Mouse (Mus musculus): ENCODE data around the gene Pde10a.
A peak's percentile ranks its signal among the peaks of the same experiment; 100 is the strongest.

Pde10a gene

GRCm38 (mm10) chr17:8581579-8581978 lies 56.4 kb downstream of the Pde10a start:
- no peak for DNase-seq (ENCODE audit: low spot score)

- DNase-seq (ENCODE audit: low spot score) = peak; percentile 42
Observed at GRCm38 (mm10) chr17:8592427-8593277, 67.5 kb downstream of the Pde10a start.

GRCm38 (mm10) chr17:8597790-8598189 lies 72.6 kb downstream of the Pde10a start:
- DNase-seq (ENCODE audit: low spot score) = peak; percentile 10

GRCm38 (mm10) chr17:8602976-8603375 lies 77.8 kb downstream of the Pde10a start:
- no peak for DNase-seq (ENCODE audit: low spot score)

- no peak for DNase-seq (ENCODE audit: low spot score)
Observed at GRCm38 (mm10) chr17:8605921-8606320, 80.7 kb downstream of the Pde10a start.

GRCm38 (mm10) chr17:8606695-8607094 lies 81.5 kb downstream of the Pde10a start:
- no peak for DNase-seq (ENCODE audit: low spot score)

GRCm38 (mm10) chr17:8611916-8612315 lies 86.7 kb downstream of the Pde10a start:
- DNase-seq (ENCODE audit: low spot score) = no peak

- DNase-seq (ENCODE audit: low spot score) = peak; percentile 44
Observed at GRCm38 (mm10) chr17:8613882-8614551, 88.8 kb downstream of the Pde10a start.

- no peak for DNase-seq (ENCODE audit: low spot score)
Observed at GRCm38 (mm10) chr17:8620346-8620745, 95.2 kb downstream of the Pde10a start.

- no peak for DNase-seq (ENCODE audit: low spot score)
Observed at GRCm38 (mm10) chr17:8621105-8621504, 95.9 kb downstream of the Pde10a start.

- no peak for DNase-seq (ENCODE audit: low spot score)
Observed at GRCm38 (mm10) chr17:8621906-8622305, 96.7 kb downstream of the Pde10a start.

- DNase-seq (ENCODE audit: low spot score) = no peak
Observed at GRCm38 (mm10) chr17:8626421-8626820, 101.2 kb downstream of the Pde10a start.

- no peak for DNase-seq (ENCODE audit: low spot score)
Observed at GRCm38 (mm10) chr17:8631701-8632100, 106.5 kb downstream of the Pde10a start.

- no peak for DNase-seq (ENCODE audit: low spot score)
Observed at GRCm38 (mm10) chr17:8633596-8633995, 108.4 kb downstream of the Pde10a start.

- DNase-seq (ENCODE audit: low spot score) = no peak
Observed at GRCm38 (mm10) chr17:8634476-8634875, 109.3 kb downstream of the Pde10a start.

- DNase-seq (ENCODE audit: low spot score) = no peak
Observed at GRCm38 (mm10) chr17:8636231-8636630, 111.1 kb downstream of the Pde10a start.

GRCm38 (mm10) chr17:8636691-8637090 lies 111.5 kb downstream of the Pde10a start:
- DNase-seq (ENCODE audit: low spot score) = no peak

GRCm38 (mm10) chr17:8637181-8637580 lies 112.0 kb downstream of the Pde10a start:
- no peak for DNase-seq (ENCODE audit: low spot score)

- no peak for DNase-seq (ENCODE audit: low spot score)
Observed at GRCm38 (mm10) chr17:8639703-8640380, 114.7 kb downstream of the Pde10a start.

- DNase-seq (ENCODE audit: low spot score) = no peak
Observed at GRCm38 (mm10) chr17:8640741-8641480, 115.7 kb downstream of the Pde10a start.

- no peak for DNase-seq (ENCODE audit: low spot score)
Observed at GRCm38 (mm10) chr17:8641491-8641890, 116.3 kb downstream of the Pde10a start.

- no peak for DNase-seq (ENCODE audit: low spot score)
Observed at GRCm38 (mm10) chr17:8642356-8642755, 117.2 kb downstream of the Pde10a start.

All from ovary, postnatal 10 days (tissue).